Mouse (Mus musculus) v-Abl transformed pro-B cells (cell line): ENCODE measurements around the gene Ppme1.

Experiments used
- in situ Hi-C, 2 experiments: fragments of 400-800 bp; cut with MboI; formaldehyde crosslinking; loops; one replicate each; pipeline ENCODE4 v1.15.1; 2025; ENCODE audit not compliant: unreplicated experiment in 2 of 2

The Ppme1 gene

GRCm38 (mm10) chr7:100371495-100372451 lies at the start of gene Ppme1, which contains the start of gene C2cd3:
Gene Ppme1, minus strand, starts transcription at chr7:100372307.
Gene C2cd3, plus strand, starts transcription at chr7:100372233.
- in situ Hi-C loops, result no loop called here

- in situ Hi-C loops, result no loop called here
These were observed 36.6 kb upstream of the Ppme1 start for GRCm38 (mm10) chr7:100408684-100409083.

GRCm38 (mm10) chr7:100407677-100408076 lies 35.6 kb upstream of the Ppme1 start:
- in situ Hi-C loops, result no loop called here

GRCm38 (mm10) chr7:100402715-100403114 lies 30.6 kb upstream of the Ppme1 start:
- in situ Hi-C loops, result no loop called here

GRCm38 (mm10) chr7:100400899-100401539 lies 28.9 kb upstream of the Ppme1 start:
- in situ Hi-C loops, result no loop called here

GRCm38 (mm10) chr7:100399231-100399913 lies 27.3 kb upstream of the Ppme1 start:
- in situ Hi-C loops, result no loop called here

- in situ Hi-C loops, result loop anchor here in 1 of 2 experiments (5.0 kb wide), 1 partner anchor 115 kb away; no protein-coding TSS in a partner anchor
These were observed 20.2 kb upstream of the Ppme1 start for GRCm38 (mm10) chr7:100392265-100392664.

- in situ Hi-C loops, result loop anchor here in 1 of 2 experiments (5.0 kb wide), 1 partner anchor 113 kb away; no protein-coding TSS in a partner anchor
These were observed 18.1 kb upstream of the Ppme1 start for GRCm38 (mm10) chr7:100390166-100390565.

GRCm38 (mm10) chr7:100388174-100388573 lies 16.1 kb upstream of the Ppme1 start:
- in situ Hi-C loops, result no loop called here

- in situ Hi-C loops, result no loop called here
These were observed 11.1 kb upstream of the Ppme1 start for GRCm38 (mm10) chr7:100383207-100383606.

- in situ Hi-C loops, result no loop called here
These were observed 9.1 kb upstream of the Ppme1 start for GRCm38 (mm10) chr7:100381161-100381560.

GRCm38 (mm10) chr7:100378257-100378656 lies 6.2 kb upstream of the Ppme1 start:
- in situ Hi-C loops, result no loop called here

- in situ Hi-C loops, result no loop called here
These were observed 409 bp upstream of the Ppme1 start for GRCm38 (mm10) chr7:100372452-100372980.

GRCm38 (mm10) chr7:100364888-100365287 lies 7.2 kb downstream of the Ppme1 start:
- in situ Hi-C loops, result no loop called here

- in situ Hi-C loops, result no loop called here
These were observed 8.9 kb downstream of the Ppme1 start for GRCm38 (mm10) chr7:100363162-100363561.

GRCm38 (mm10) chr7:100357856-100358255 lies 14.3 kb downstream of the Ppme1 start:
- in situ Hi-C loops, result no loop called here

GRCm38 (mm10) chr7:100356768-100357167 lies 15.3 kb downstream of the Ppme1 start:
- in situ Hi-C loops, result no loop called here

GRCm38 (mm10) chr7:100356324-100356723 lies 15.8 kb downstream of the Ppme1 start:
- in situ Hi-C loops, result no loop called here

- in situ Hi-C loops, result no loop called here
These were observed 17.1 kb downstream of the Ppme1 start for GRCm38 (mm10) chr7:100354984-100355383.

GRCm38 (mm10) chr7:100335921-100336320 lies 36.2 kb downstream of the Ppme1 start:
- in situ Hi-C loops, result no loop called here

- in situ Hi-C loops, result no loop called here
These were observed 40.8 kb downstream of the Ppme1 start for GRCm38 (mm10) chr7:100331269-100331668.
